Mouse (Mus musculus): ENCODE measurements at regions not wholly inside any gene's neighbourhood (a gene's known extent, or its start where the extent isn't known, plus 50 kb on each side); places are given as distances from the start of the nearest gene placed in this dataset.

- in situ Hi-C loops (cut with MseI, MboI), result no loop called here
These were observed 102.5 kb upstream of the Cpsf6 start for GRCm38 (mm10) chr10:117482361-117482760.

GRCm38 (mm10) chr10:117481341-117481990, 101.7 kb upstream of the Cpsf6 start:
- in situ Hi-C loops (cut with MseI, MboI), result no loop called here

- in situ Hi-C loops (cut with MseI, MboI), result no loop called here
These were observed 100.6 kb upstream of the Cpsf6 start for GRCm38 (mm10) chr10:117480456-117480850.

- in situ Hi-C loops (cut with MseI, MboI), result no loop called here
These were observed 100.1 kb upstream of the Cpsf6 start for GRCm38 (mm10) chr10:117479721-117480455.

GRCm38 (mm10) chr10:117478931-117479280, 99.1 kb upstream of the Cpsf6 start:
- in situ Hi-C loops (cut with MseI, MboI), result no loop called here

GRCm38 (mm10) chr10:117478202-117478930, 98.6 kb upstream of the Cpsf6 start:
- in situ Hi-C loops (cut with MseI, MboI), result no loop called here

- in situ Hi-C loops (cut with MseI, MboI), result no loop called here
These were observed 97.8 kb upstream of the Cpsf6 start for GRCm38 (mm10) chr10:117477331-117478201.

- in situ Hi-C loops (cut with MseI, MboI), result no loop called here
These were observed 95.5 kb upstream of the Cpsf6 start for GRCm38 (mm10) chr10:117475086-117475945.

- in situ Hi-C loops (cut with MseI, MboI), result no loop called here
These were observed 94.7 kb upstream of the Cpsf6 start for GRCm38 (mm10) chr10:117474351-117475085.

GRCm38 (mm10) chr10:117473471-117473870, 93.7 kb upstream of the Cpsf6 start:
- in situ Hi-C loops (cut with MseI, MboI), result no loop called here

GRCm38 (mm10) chr10:117472568-117472930, 92.7 kb upstream of the Cpsf6 start:
- in situ Hi-C loops (cut with MseI, MboI), result no loop called here

- in situ Hi-C loops (cut with MseI, MboI), result no loop called here
These were observed 92.2 kb upstream of the Cpsf6 start for GRCm38 (mm10) chr10:117471818-117472567.

GRCm38 (mm10) chr10:117471036-117471817, 91.4 kb upstream of the Cpsf6 start:
- in situ Hi-C loops (cut with MseI, MboI), result no loop called here

GRCm38 (mm10) chr10:117470481-117470880, 90.7 kb upstream of the Cpsf6 start:
- in situ Hi-C loops (cut with MseI, MboI), result no loop called here

GRCm38 (mm10) chr10:117469573-117470090, 89.8 kb upstream of the Cpsf6 start:
- in situ Hi-C loops (cut with MseI, MboI), result no loop called here

GRCm38 (mm10) chr10:117468931-117469572, 89.2 kb upstream of the Cpsf6 start:
- in situ Hi-C loops (cut with MseI, MboI), result no loop called here

GRCm38 (mm10) chr10:117468381-117468780, 88.6 kb upstream of the Cpsf6 start:
- in situ Hi-C loops (cut with MseI, MboI), result no loop called here

- in situ Hi-C loops (cut with MseI, MboI), result no loop called here
These were observed 87.3 kb upstream of the Cpsf6 start for GRCm38 (mm10) chr10:117467161-117467560.

Data from mouse trophoblast stem cell (cell line).